Mouse (Mus musculus): Measurements from ENCODE around the gene Cbx4. TPM values are rescaled to one million over a fixed set of nuclear protein-coding genes. Genes with fewer than 3 reads are reported as not detected.

Gene Cbx4
- polyA plus RNA-seq, 2 experiments = 11.4 to 24.3 TPM

DNA sequence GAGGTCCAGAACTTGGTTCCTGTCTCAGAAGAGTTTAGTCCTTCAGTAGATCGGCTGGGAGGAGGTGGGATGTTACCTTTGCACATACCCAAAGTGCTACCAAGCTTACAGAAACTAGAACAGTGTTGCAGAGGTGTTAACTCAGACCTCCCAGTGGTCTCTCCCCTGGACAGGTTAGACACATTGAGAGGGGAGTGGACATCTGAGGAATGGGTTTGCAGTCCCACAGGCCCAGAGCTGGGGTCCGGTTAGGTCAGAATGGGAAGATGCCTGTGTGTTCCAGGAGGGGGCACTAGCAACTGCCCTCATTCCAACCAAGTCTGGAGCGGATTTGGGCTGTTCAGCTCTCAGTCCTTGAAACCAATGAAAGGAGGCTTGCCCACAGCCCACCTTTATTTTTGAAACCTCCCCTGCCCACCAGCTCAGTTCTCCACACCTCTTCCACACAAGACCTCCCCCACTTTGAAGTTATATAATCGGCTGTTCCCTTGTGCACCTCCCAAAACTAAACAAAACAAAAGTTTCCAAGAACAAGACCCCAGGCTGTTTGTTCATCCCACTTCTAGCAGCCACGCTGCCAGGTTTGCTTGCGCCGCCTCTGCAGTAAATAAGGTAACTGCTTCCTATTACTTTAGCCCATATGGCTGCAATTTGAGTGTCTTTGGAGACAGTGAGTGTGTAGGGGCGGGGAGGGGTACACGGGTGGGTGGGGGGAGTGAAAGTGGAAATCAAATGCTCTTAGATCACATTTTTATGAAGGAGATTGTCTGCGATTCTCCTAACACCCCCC is 42.1 kb downstream of the Cbx4 start:
- Histone ChIP-seq H3K4me1 (ENCODE audit: control insufficient read depth, insufficient read depth, low read length) (peaks cover 65% of the 10 kb centered on the region), H3K36me3 (ENCODE audit: control insufficient read depth, insufficient read depth, low read length) (peaks cover 3% of the 10 kb centered on the region), H3K4me2 (replicated peaks; ENCODE audit: low read depth, low read length, severe bottlenecking) (peak overlapping the region; percentile 44), H3K4me3 (replicated peaks; ENCODE audit: low read length) (peak overlapping the region; percentile 21; the same call in 1 of the 2 replicates), H3K27ac (replicated peaks; ENCODE audit: low read depth, low read length) (no peak overlapping the region), H3K27me3 (ENCODE audit: control insufficient read depth, insufficient read depth, low read length) (peaks cover 57% of the 10 kb centered on the region), H3K9ac (ENCODE audit: low read depth, low read length, severe bottlenecking) (no peak overlapping the region), H3K9me3 (ENCODE audit: control insufficient read depth, low read length) (no peaks in the 10 kb centered on the region)
- ATAC-seq (ENCODE audit: low FRiP score, low read depth) (no peak), DNase-seq (ENCODE audit: low spot score) (no peak)
- 2% methylated on average over 10 of the region's 10 CpGs for WGBS
- TF ChIP-seq POLR2A (IDR thresholded peaks at IDR 0.05; ENCODE audit: borderline replicate concordance, extremely low read depth, insufficient read depth, insufficient read length) = no peak

DNA sequence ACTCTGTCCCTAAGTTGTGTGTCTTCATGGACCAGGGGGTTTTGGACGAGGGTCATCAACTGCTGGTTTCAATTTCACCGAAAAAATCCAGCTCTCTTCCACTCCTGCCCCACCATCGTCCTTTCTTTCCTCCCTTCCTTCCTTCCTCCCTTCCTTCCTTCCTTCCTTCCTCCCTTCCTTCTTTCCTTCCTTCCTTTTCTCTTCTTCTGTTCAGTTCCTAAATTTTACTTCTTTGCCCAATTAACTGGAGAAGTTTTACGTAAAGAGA is 42.8 kb downstream of the Cbx4 start:
- Histone ChIP-seq H3K4me2 (replicated peaks; ENCODE audit: low read depth, low read length, severe bottlenecking) (peak overlapping the region; percentile 100), H3K27ac (replicated peaks; ENCODE audit: low read depth, low read length) (0 out of 2 replicates have a peak overlapping the region, but pooled peaks have one; percentile 76), H3K36me3 (ENCODE audit: control insufficient read depth, insufficient read depth, low read length) (peaks cover 9% of the 10 kb centered on the region), H3K27me3 (ENCODE audit: control insufficient read depth, insufficient read depth, low read length) (peaks cover 55% of the 10 kb centered on the region), H3K9me3 (ENCODE audit: control insufficient read depth, low read length) (no peaks in the 10 kb centered on the region), H3K4me1 (ENCODE audit: control insufficient read depth, insufficient read depth, low read length) (peaks cover 68% of the 10 kb centered on the region), H3K4me3 (replicated peaks; ENCODE audit: low read length) (peak overlapping the region; percentile 77), H3K9ac (ENCODE audit: low read depth, low read length, severe bottlenecking) (no peak overlapping the region)
- WGBS = 4% methylated on average over 4 of the region's 4 CpGs
- TF ChIP-seq POLR2A (IDR thresholded peaks at IDR 0.05; ENCODE audit: borderline replicate concordance, extremely low read depth, insufficient read depth, insufficient read length) = no peak
- no peak for ATAC-seq (ENCODE audit: low FRiP score, low read depth)
- DNase-seq (ENCODE audit: low spot score) = no peak

DNA sequence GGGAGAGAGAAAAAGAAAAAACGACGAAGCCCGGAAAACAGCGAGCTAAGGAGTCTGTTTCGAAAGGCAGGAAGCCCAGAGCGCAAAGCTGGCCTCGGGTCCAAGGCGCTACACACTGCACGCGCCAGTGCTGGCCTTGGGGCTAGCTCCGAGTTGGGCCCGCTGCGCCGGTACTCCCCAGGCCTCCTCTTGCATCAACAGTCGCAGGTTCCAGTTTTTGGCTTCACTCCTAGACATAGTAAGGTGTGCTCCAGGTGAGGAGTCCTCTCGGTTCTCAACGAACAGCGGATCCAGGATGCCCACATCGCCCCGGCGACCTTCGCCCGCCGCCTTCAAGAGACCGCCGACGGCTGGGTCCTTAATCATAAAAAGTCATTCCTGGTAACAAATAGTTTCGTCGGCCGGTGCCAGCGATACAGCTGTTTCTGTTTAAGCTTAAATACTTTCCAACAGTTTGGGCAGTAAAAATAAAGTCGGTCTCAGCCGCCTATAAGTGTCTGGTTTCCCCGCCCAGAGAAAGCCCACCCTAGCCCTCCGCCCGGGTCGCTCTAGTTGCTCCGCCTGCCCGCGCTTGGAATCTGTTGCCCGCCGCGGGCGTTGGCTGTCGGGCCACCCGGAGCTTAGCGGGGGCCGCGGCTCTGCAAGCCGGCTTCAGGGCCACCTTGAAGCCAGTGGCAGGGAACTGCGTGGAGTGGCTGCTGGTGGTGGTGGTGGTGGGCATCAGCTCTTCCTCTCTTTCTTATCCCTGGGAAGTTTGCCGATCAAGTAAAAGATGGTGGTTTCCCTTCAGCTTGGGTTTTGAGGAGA is 43.4 kb downstream of the Cbx4 start:
- DNase-seq (ENCODE audit: low spot score) (peak; percentile 90), ATAC-seq (ENCODE audit: low FRiP score, low read depth) (no peak)
- H3K27ac ChIP-seq (replicated peaks; ENCODE audit: low read depth, low read length) = peak overlapping the region; percentile 76
- H3K9me3 ChIP-seq (ENCODE audit: control insufficient read depth, low read length) = no peaks in the 10 kb centered on the region
- peaks cover 9% of the 10 kb centered on the region for H3K36me3 ChIP-seq (ENCODE audit: control insufficient read depth, insufficient read depth, low read length)
- peak overlapping the region; percentile 77 for H3K4me3 ChIP-seq (replicated peaks; ENCODE audit: low read length)
- peaks cover 68% of the 10 kb centered on the region for H3K4me1 ChIP-seq (ENCODE audit: control insufficient read depth, insufficient read depth, low read length)
- H3K27me3 ChIP-seq (ENCODE audit: control insufficient read depth, insufficient read depth, low read length) = peaks cover 55% of the 10 kb centered on the region
- TF ChIP-seq POLR2A (IDR thresholded peaks at IDR 0.05; ENCODE audit: borderline replicate concordance, extremely low read depth, insufficient read depth, insufficient read length) = no peak
- WGBS = under 1% methylated on average over 52 of the region's 52 CpGs
- peak overlapping the region; percentile 28; the same call in 1 of the 2 replicates for H3K9ac ChIP-seq (ENCODE audit: low read depth, low read length, severe bottlenecking)
- H3K4me2 ChIP-seq (replicated peaks; ENCODE audit: low read depth, low read length, severe bottlenecking) = peak overlapping the region; percentile 100

- H3K4me1 ChIP-seq (ENCODE audit: control insufficient read depth, insufficient read depth, low read length) = peaks cover 69% of the 10 kb centered on the region
- peak overlapping the region; percentile 55 for H3K9ac ChIP-seq (ENCODE audit: low read depth, low read length, severe bottlenecking)
- H3K27ac ChIP-seq (replicated peaks; ENCODE audit: low read depth, low read length) = peak overlapping the region; percentile 76
- TF ChIP-seq POLR2A (IDR thresholded peaks at IDR 0.05; ENCODE audit: borderline replicate concordance, extremely low read depth, insufficient read depth, insufficient read length) = no peak
- peak overlapping the region; percentile 77 for H3K4me3 ChIP-seq (replicated peaks; ENCODE audit: low read length)
- H3K36me3 ChIP-seq (ENCODE audit: control insufficient read depth, insufficient read depth, low read length) = peaks cover 9% of the 10 kb centered on the region
- ATAC-seq (ENCODE audit: low FRiP score, low read depth) (no peak), DNase-seq (ENCODE audit: low spot score) (no peak)
- peaks cover 54% of the 10 kb centered on the region for H3K27me3 ChIP-seq (ENCODE audit: control insufficient read depth, insufficient read depth, low read length)
- 2% methylated on average over 30 of the region's 31 CpGs for WGBS
- H3K9me3 ChIP-seq (ENCODE audit: control insufficient read depth, low read length) = no peaks in the 10 kb centered on the region
- peak overlapping the region; percentile 100 for H3K4me2 ChIP-seq (replicated peaks; ENCODE audit: low read depth, low read length, severe bottlenecking)
Observed at GRCm38 (mm10) chr11:119041750-119042465, 44.1 kb downstream of the Cbx4 start.

DNA sequence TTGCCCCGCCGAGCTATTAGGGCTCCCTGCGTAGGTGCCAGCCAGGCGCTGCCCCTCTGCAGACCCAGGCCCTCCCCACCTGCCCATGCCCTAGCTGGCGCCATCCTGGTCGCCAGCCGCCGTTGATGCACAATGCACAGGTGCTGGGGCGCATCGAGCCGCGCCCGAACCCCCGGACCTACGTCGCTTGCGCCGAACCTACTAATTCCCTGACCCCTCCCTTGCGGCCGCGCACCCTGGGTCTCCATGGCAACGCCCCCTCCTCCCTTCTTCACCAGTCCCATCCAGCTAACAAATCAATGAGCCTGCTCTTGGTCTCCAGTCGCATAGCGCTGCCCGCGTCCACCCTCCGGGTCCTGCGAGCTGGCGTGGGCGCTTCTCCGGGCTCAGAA is 44.7 kb downstream of the Cbx4 start:
- peak overlapping the region; percentile 77 for H3K4me3 ChIP-seq (replicated peaks; ENCODE audit: low read length)
- no peaks in the 10 kb centered on the region for H3K9me3 ChIP-seq (ENCODE audit: control insufficient read depth, low read length)
- peaks cover 70% of the 10 kb centered on the region for H3K4me1 ChIP-seq (ENCODE audit: control insufficient read depth, insufficient read depth, low read length)
- peak overlapping the region; percentile 26; the same call in 1 of the 2 replicates for H3K27ac ChIP-seq (replicated peaks; ENCODE audit: low read depth, low read length)
- WGBS = 0% methylated on average over 24 of the region's 31 CpGs
- H3K4me2 ChIP-seq (replicated peaks; ENCODE audit: low read depth, low read length, severe bottlenecking) = peak overlapping the region; percentile 100
- H3K9ac ChIP-seq (ENCODE audit: low read depth, low read length, severe bottlenecking) = peak overlapping the region; percentile 55
- peaks cover 9% of the 10 kb centered on the region for H3K36me3 ChIP-seq (ENCODE audit: control insufficient read depth, insufficient read depth, low read length)
- DNase-seq (ENCODE audit: low spot score) = no peak
- TF ChIP-seq POLR2A (IDR thresholded peaks at IDR 0.05; ENCODE audit: borderline replicate concordance, extremely low read depth, insufficient read depth, insufficient read length) = 0 out of 2 replicates have a peak, but pooled peaks have one; percentile 28
- peak; percentile 11 for ATAC-seq (ENCODE audit: low FRiP score, low read depth)
- H3K27me3 ChIP-seq (ENCODE audit: control insufficient read depth, insufficient read depth, low read length) = peaks cover 54% of the 10 kb centered on the region
